Mouse (Mus musculus): Measurements from ENCODE around the gene Gipc2. TPM values are rescaled to one million over a fixed set of nuclear protein-coding genes. Genes with fewer than 3 reads are reported as not detected.
A peak's percentile ranks its signal among the peaks of the same experiment; 100 is the strongest.

Gipc2 gene
- total RNA-seq, 4 experiments from 2014 or later: 3.0 to 4.8 (median 3.4) TPM

GRCm38 (mm10) chr3:152190679-152191477 is 24.8 kb upstream of the Gipc2 start:
- DNase-seq (ENCODE audit: low spot score): no peak

GRCm38 (mm10) chr3:152189306-152189705 is 23.3 kb upstream of the Gipc2 start:
- peak; percentile 28 for DNase-seq (ENCODE audit: low spot score)

- no peak for DNase-seq (ENCODE audit: low spot score)
These were observed 20.1 kb upstream of the Gipc2 start for GRCm38 (mm10) chr3:152186106-152186505.

GRCm38 (mm10) chr3:152183522-152183921 is 17.5 kb upstream of the Gipc2 start:
- no peak for DNase-seq (ENCODE audit: low spot score)

GRCm38 (mm10) chr3:152180624-152181023 is 14.6 kb upstream of the Gipc2 start:
- no peak for DNase-seq (ENCODE audit: low spot score)

GRCm38 (mm10) chr3:152179285-152179684 is 13.3 kb upstream of the Gipc2 start:
- DNase-seq (ENCODE audit: low spot score): no peak

GRCm38 (mm10) chr3:152178816-152179215 is 12.8 kb upstream of the Gipc2 start:
- no peak for DNase-seq (ENCODE audit: low spot score)

- DNase-seq (ENCODE audit: low spot score): no peak
These were observed 6.4 kb upstream of the Gipc2 start for GRCm38 (mm10) chr3:152172322-152172935.

- no peak for DNase-seq (ENCODE audit: low spot score)
These were observed 5.8 kb upstream of the Gipc2 start for GRCm38 (mm10) chr3:152171862-152172261.

GRCm38 (mm10) chr3:152171236-152171635 is 5.2 kb upstream of the Gipc2 start:
- DNase-seq (ENCODE audit: low spot score): no peak

GRCm38 (mm10) chr3:152170407-152170806 is 4.4 kb upstream of the Gipc2 start:
- DNase-seq (ENCODE audit: low spot score): no peak

GRCm38 (mm10) chr3:152168007-152168406 is 2.0 kb upstream of the Gipc2 start:
- no peak for DNase-seq (ENCODE audit: low spot score)

GRCm38 (mm10) chr3:152166699-152167451 is 845 bp upstream of the Gipc2 start:
- DNase-seq (ENCODE audit: low spot score): no peak

GRCm38 (mm10) chr3:152165351-152166098 is 505 bp downstream of the Gipc2 start:
- peak; percentile 72 for DNase-seq (ENCODE audit: low spot score)

- no peak for DNase-seq (ENCODE audit: low spot score)
These were observed 1.0 kb downstream of the Gipc2 start for GRCm38 (mm10) chr3:152165014-152165350.

- DNase-seq (ENCODE audit: low spot score): no peak
These were observed 2.7 kb downstream of the Gipc2 start for GRCm38 (mm10) chr3:152163320-152163719.

GRCm38 (mm10) chr3:152160607-152161006 is 5.4 kb downstream of the Gipc2 start:
- no peak for DNase-seq (ENCODE audit: low spot score)

GRCm38 (mm10) chr3:152159321-152159720 is 6.7 kb downstream of the Gipc2 start:
- no peak for DNase-seq (ENCODE audit: low spot score)

- no peak for DNase-seq (ENCODE audit: low spot score)
These were observed 7.4 kb downstream of the Gipc2 start for GRCm38 (mm10) chr3:152158344-152159291.

- no peak for DNase-seq (ENCODE audit: low spot score)
These were observed 9.1 kb downstream of the Gipc2 start for GRCm38 (mm10) chr3:152156816-152157496.
